Mouse (Mus musculus): ENCODE data around the gene Zcchc3.

- TF ChIP-seq POLR2A (IDR thresholded peaks at IDR 0.05; ENCODE audit: control insufficient read depth, extremely low read depth, insufficient read depth, low read length, poor library complexity) (no peak), CTCF (IDR thresholded peaks at IDR 0.05; ENCODE audit: borderline replicate concordance, control insufficient read depth, extremely low read depth, insufficient read depth, low read length, poor library complexity) (no peak)
These were observed 27.5 kb upstream of the Zcchc3 start for GRCm38 (mm10) chr2:152442322-152442721.
